Mouse (Mus musculus) embryo, embryonic 10 days (tissue): Measurements from ENCODE around the gene Eef1g.
"Not testable (repeated sequence)": the region's sequence is repeated elsewhere in the genome, so short reads cannot be mapped to it uniquely, and the experiment has no call there.

ENCODE experiments used
- DNase-seq: peaks from one replicate; pipeline ENCODE4 v3.0.0-alpha.2; 2015; ENCODE audit warnings: low spot score

Gene Eef1g

DNA sequence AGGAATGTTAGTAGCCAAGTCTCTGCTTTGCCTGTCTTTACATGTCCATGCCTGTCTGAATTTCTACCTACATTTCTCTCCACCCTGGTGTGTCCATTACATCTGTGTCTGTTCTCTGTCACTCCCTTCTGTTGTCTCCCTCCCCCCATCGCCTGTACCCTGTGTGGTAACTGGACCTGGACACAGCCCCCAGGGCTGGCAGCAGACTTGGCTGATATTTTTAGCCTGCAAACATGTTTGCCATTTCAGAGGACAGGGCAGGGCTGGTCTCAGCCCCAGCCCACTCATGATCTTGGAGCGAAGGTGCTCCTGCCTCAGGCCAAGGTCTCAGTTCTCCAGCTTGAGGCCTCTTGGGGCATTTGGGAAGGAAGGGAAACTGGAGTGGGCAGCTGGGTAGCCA lies 21.0 kb downstream of the Eef1g start:
- no peak for DNase-seq

DNA sequence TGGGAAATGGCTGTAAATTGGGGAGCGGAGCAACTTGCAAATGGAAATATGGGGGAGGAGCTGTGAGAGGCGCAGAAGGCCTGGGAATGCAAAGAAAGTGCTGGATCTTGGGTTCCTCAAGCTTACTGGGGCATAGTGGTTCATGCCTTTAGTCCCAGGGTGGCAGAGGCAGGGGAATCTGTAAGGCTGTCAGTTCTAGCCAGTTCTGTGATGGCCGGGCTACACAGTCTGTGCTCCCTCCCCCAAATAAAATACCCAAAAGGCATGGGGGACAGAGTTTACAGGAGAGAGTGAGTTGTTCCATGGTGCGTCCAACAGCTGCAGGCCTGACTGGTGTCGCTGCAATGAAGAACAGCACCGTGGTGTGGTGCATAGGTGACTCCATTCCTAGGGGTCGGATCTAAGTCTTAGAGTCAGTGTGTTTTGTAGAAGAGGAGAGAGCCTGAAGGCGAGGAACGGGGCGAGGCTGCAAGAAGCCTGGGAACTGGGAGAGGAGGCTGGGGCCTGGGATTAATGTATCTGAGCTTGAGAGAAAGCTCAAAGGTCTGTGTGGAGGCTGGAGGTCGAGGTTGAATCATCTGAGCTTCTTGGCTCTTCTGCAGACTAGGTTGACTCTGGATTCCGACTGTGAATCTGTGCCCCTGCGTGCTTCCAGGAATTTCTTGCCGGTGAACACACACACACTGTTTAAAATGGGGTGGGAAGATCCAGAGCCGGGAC lies 21.7 kb downstream of the Eef1g start:
- DNase-seq = no peak

DNA sequence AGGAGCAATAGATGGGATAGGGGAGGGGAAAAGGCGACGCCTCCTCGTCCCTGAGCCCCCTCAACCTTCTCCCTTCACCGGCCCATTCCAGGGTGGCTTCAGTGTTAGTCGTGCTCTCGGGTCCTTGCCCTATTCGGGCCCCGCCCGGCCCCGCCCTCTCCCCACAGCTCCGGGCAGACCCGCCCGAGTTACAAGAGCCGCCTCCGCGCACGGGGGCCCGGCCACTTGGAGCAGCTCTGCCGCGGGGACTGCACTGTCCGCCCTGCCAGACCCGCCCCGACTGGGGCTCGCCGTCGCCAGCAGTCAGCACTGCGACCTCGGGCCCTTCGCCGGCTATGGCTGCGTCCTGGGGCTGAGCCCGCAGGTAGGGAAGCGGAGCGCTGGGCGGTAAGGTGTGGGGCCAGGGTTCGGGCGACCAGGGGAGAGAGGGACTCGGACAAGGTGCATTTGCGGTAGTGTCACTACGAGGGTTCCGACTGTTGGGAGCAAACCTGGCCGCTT lies 22.3 kb downstream of the Eef1g start, which contains the start of gene Ahnak:
Gene Ahnak (plus strand): TSS at position 219 of the 501 bp plus-strand sequence.
- peak; percentile 54 for DNase-seq

DNA sequence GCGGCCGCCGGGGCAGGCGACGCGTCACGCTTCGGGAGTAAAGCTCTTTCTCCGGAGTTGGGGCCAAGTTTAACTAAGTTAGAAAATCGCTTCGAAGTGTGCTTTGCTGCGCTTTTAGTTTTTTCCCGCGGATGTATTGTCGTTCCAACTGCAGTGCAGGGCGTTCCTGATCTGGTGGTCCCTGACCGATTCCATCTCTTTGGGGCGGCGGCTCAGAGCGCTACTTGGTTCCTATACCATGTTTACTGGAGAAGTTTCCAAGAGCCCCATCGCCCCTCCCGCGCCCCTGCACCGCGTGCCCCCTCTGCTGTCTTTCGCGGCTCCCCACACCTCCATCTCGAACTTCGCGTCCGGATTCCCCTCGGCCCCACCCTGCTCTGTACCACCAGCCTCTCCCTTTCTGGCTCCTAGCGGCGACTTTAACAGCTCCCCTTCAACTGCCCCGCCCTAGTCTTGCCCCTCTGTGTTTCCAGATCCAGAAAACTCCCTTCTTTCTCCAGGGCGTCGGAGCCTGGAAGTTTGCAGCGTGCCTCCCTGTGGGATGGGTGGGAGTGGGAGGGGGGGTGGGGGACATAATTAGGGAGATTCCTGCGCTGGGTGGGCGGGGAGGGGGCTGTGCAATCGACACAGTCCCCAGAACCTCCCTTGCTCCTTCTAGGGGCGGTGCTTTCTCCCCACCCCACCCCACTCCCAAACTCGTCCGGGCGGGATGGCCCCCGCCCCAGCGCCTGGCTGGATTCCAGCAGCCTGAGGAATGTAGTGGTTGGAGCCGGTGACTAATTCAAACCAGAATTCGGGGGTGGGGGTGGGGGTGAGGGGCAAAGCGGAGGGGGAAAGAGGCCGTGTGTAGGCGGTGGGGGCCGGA lies 23.0 kb downstream of the Eef1g start:
- DNase-seq = peak; percentile 73

DNA sequence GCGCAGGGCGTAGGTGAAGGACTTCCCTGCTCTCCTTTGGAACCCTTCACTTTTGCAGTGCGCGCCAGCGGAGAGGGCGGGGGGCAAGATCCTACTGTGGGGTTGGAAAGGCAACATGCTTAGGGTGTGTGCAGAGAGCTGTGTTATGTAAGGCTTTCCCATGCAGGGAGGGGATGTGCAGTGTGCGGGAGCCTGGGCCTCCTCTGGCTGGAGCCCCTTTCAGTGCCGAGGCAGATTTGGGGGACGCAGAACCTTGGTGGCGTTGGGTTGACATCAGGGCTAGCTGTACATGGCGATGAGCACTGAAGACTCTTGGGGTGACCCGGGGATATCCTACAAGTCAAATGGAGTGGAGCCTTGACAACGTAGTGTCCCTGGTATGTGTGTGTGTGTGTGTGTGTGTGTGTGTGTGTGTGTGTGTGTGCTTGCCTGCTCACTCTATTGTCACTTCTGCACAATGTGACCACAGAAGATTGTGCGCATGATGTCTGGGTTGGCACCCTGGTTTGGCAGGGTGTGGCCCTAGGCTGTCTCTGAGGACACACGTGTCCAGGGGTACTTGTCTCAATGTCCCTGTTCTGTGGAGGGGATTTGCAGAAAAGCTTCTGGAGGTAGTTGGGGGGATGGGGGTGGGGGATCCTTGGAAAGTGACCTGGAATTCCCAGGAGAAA lies 23.7 kb downstream of the Eef1g start:
- no peak for DNase-seq

DNA sequence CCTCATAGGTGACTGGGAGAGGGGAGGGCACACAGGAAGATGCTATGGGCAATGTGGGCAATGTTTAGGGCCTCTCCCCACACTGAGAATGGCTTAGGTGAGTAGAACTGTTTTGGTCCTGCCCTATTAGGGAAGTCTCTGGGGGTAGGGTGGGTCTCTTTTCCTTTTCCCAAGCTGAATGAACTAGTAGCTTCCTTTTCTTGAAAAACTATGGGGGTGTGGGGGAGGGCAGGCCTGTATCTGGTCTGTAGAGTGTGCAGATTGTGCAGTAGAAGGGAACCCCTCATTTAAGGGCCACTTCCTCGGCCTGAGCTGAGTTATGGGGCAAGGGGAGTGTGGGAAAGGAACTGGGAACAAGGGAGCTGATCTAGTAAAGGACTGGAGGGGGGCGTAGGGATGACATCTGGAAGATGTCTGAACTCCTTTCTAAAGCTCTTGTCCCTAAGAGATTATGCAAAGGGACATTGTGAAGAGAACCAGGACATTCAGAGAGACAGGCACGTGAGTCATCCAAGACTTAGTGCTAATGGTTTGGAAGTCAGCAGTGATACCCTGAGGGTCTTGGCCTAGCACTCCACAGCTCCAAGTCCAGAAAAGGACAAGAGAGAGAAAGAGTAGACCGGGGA lies 24.5 kb downstream of the Eef1g start:
- no peak for DNase-seq

DNA sequence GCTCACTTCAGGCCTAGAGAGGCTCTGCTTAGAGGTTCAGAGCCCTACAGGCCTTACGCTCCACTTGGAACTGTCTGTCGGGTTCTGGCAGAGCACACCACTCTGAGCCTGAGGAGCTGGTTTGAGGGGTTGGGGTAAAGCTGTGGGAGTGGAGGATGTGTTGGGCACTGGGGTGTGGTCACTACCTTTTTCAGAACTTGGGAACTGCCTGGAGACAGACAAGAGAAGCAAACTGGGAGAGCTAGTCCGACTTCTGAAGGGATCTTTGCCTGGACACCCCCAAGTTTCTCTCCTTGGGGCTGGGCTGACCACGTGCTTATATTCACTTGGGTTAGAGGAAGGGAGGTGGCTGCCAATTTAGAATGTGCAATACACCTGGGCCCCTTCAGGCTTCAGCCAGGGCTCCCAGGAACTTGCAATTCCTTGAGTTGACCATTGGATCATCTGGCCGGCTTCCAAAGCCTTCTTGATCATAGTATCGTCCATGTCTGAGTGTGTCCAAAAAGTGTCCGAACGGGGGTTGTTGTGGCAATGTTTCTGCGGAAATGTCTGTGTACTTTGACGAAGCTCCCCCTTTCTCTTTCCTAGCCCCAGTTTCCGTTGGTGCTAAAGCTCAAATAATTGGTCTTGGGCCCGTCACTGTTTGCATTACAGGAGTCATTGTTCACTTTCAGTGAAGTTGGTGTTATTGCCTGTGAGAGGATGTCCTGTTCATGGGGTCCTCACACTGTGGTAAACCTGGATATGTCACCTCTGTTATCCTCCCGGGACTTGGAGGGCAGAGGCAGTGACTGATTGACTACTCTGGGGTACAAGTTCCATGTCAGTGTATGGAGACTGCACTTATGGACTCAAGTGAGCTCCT lies 25.3 kb downstream of the Eef1g start:
- no peak for DNase-seq

DNA sequence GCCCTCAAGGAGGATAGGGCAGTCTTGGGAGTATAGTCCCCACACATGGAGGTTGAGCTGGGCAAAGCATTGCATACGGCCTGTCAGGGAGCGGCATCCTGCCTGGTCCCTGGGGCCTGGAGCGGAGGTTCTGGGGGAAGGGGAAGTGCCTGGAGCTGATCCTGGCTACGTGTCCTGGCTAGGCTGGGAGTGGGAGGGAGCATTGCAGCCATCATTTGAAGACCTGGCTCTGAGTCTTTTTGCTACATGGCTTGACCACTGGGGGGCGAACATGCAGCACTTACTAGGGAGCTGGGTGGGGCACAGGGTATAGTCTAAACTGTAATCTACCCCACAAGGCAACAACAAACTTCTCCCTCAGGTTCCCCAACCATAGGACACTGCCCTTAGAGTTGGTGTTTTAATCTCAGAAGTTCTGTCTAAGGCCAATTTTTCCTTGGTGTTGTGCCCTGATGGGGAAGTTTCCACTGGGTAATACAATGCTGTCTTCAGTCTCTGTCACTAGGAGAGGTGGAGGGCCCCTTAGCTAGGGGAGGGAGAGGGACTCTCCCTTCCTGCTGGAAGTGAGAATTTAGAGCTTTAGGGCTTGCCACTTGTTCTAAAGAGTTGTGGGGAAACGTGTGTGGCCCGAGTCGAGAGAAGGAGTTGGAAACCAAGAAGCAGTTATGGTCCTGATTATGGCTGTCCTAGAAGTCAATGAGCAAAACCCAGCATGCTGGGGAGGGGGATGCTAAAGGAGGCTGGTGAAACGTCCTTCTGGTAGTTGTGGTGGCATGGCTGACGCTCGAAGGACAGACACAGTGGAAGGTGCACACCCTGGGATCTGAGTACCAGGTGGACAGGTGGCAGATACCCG lies 26.2 kb downstream of the Eef1g start:
- DNase-seq = peak; percentile 82

DNA sequence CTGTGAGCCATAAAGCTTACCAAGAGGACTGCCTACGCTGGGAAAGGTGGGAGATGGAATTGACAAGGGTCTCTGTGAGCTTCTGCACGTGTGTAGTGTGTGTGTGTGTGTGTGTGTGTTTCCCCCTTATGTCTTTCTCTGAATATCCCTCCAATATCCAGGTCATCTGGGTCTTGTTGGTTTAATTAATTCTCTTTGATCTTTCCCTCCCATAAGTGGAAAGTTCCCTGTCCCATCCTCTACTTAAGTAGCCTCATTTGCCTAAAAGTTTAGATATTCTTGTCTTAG lies 26.7 kb downstream of the Eef1g start:
- DNase-seq = no peak

DNA sequence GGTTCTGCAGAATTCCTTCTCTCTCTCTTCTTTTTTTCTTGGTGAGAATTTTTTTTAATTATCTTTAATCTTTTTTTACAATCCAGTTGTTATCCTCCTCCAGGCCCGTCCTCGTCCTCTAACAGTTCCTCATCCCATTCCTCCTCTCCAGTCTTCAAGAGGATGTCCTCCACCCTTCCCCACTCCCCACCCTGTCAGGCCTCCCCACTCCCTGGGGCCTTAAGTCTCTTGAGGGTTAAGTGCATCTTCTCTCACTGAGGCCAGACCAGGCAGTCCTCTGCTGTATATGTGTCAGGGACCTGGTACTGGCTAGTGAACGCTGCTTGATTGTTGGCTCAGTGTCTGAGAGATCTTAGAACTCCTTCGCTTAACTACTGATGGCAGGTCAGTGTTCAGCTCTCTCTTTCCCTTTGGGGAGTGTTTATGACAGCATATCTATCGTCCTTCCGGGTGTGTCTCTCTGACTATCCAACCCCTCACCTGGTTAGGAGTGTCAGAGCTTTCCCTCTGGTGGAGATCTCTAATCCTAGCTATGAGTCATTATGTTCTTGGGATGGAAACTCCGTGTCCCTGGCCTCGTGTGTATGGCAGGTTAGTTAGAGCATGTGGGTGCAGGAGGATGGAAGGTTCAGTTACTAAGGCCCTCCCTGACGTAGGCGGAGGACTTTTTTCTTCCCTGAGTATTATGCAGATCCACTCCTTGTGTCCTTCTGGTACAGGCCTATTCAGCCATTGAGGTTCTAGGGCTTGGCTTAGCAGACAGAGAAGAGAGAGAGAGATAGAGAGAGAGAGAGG lies 28.2 kb downstream of the Eef1g start:
- no peak for DNase-seq

DNA sequence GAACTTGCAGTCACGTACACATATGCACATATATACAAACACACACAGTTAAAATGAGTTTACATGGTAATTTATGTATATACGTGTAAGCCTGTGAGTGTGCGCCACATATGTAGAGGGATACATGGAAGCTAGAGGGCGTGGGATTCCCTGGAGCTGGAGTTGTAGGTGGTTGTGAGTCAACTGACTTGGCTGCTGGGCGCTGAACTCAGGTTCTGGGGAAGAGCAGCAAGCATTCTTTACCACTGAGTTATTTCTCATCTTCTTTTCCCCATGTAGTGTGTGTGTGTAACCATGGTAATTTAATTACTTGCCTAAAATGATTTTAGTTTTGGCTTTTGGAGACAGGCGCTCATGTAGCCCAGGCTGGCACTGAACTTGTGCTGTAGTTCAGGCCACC lies 29.8 kb downstream of the Eef1g start:
- no peak for DNase-seq

DNA sequence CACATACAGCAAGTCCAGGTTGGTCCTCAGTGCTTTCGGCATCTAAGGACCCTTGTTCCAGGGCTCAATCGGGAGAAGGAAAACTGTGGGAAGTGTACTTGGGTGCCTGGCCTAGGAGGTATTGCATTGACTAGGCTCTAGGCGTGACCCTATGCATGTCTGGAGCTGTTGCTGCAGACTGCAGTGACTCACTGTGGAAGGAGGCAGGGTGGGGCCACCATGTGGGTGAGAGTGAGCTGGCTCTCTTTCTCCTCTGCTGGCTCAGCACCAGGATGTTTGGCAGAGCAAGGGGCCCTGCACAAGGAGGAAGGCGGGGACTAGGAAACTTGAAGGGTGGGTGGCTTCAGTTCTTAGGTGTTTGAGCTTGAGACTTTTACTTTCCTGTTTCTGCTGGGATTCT lies 30.7 kb downstream of the Eef1g start:
- peak; percentile 36 for DNase-seq

DNA sequence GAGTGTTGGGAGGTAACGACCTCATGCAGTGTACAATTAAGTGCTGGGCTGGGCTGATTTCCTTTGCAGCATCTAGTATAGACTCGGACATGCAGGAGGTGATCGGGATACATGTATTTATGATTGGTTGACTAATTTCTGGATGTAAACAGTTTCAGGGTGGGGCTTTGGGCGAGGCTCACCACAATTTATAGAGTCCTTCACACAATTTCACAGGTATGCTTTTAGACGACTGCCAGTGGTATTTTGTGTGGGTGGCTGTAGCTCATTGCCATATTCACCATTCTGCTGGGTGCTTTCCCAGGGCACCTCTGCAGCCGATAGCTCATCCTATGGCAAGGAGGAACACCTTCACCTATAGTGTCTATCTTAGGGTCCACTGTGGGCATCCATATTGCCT lies 31.7 kb downstream of the Eef1g start:
- DNase-seq = no peak

DNA sequence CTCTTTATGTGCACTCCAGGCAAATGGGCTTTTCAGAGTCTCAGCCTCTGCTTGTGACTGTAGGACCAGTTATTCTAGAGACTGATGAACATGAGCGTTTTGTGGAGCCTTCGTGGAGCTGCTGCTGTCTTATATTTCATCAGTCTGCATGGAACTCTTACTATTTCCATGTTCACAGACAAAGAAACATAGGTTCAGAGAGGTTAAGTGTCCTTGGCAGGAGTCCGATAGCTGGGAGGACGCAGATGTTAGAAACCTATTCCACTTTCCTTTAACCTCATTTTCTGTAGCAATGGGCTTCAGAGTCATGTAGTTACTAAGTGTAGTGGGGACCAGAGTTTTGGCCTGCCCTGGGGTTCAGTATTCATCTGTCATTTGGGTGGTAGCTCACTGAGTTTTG lies 32.4 kb downstream of the Eef1g start:
- DNase-seq = no peak

DNA sequence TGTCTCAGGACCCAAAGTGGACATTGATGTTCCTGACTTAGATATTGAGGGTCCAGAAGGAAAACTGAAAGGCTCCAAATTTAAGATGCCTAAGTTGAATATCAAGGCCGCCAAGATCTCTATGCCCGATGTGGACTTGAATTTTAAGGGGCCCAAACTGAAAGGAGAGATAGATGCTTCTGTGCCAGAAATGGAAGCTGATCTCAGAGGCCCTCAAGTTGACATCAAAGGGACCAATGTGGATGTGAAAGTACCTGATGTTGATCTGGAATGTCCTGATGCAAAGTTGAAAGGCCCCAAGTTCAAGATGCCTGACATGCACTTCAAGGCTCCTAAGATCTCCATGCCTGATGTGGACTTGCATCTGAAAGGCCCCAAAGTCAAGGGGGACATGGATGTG lies 40.1 kb downstream of the Eef1g start:
- not testable (repeated sequence) for DNase-seq

DNA sequence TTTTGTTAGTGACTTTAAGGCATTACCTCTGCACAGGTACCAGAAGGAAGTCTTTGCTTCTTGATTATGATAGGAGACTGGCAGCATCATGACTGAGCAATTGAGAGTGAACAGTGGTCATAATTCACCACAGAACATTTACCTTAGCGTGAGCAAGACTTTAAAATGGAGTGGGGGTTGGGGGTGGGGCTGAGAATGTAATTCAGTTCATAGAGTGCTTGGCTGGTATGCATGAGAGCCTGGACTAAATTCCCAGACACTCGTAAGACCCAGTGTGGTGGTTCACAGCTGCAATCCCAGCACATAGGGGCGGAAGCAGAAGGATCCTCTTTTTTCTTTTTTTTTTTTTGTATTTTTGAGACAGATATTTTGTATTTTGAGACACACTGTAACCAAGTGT lies 52.5 kb downstream of the Eef1g start:
- no peak for DNase-seq

DNA sequence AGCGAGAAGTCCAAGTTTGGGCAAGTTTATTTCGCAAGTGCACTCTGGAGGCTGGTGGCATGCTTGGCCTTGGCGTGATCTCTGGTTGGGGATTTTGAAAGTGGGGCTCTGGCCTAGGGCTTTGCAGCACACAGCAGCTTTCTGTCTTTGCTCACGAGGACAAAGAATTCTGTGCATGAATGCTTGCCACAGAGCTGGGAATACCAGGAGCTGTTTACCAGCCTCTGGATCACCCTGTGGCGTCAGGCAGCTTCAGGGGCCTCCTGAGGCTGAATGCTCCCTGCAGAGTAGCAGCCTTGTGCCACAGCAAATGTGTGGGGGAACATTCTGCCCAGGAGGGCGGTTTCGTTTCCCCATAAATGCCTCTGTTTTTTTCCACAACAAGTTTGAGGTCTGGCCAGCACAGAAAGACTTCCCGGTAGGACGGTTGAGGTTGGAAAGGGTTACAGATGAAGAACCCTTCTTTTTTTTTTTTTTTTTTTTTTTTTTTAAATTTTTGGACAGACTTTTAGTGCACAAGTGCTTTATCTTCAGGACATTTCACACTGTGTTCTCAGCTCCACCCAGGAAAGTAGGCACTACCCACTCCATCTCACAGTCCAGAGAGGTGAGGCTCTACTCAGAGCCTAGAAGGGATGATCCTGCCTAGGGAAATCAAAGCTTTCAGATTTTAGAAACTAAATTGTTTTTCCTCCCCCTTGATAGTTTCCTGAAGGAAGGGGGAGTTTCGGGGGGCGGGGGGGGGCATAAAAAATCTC lies 56.4 kb downstream of the Eef1g start:
- DNase-seq = no peak

DNA sequence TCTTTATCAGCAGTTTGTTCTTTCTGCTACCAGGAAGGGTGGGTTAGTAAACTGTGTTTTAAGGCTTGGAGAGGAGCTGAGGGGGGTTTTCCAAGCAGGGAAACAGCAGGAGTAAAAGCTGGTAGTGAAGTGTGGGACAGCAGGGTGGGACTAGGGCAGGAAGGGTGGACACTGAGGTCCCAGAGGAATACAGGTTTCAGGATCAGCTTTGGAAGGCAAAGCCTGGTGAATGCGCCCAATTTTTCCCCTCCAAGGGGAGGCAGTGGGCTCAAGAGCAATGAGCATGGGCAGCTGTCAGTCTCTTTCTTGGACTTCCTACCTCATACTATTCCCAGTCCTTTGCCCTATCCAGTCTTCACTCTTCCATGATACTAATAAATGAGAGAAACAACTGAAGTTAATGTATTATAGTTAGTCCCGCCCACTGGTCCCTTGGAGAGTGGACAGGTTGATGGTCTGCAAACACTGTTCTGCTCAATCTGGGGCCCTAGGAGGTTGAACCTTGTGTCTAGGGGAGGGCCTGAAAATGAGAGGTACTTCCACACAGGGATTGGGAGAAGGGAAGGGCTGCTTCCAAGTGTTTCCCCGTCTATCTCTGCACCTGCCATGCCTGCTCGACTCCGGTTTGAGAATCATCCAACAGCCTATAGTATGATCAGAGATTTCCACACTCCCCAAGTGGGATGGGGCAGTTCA lies 58.9 kb downstream of the Eef1g start:
- no peak for DNase-seq
